Mouse (Mus musculus): ENCODE data around the gene Mpig6b. TPM values are rescaled to one million over a fixed set of nuclear protein-coding genes. Genes with fewer than 3 reads are reported as not detected.
A peak's percentile ranks its signal among the peaks of the same experiment; 100 is the strongest.
"Not testable (repeated sequence)": the region's sequence is repeated elsewhere in the genome, so short reads cannot be mapped to it uniquely, and the experiment has no call there.

The Mpig6b gene
- polyA plus RNA-seq, 1 experiment = 0.30 TPM

- TF ChIP-seq CTCF (IDR thresholded peaks at IDR 0.05; ENCODE audit: borderline replicate concordance, extremely low read depth, insufficient read depth, insufficient read length) (no peak), POLR2A (IDR thresholded peaks at IDR 0.05; ENCODE audit: borderline replicate concordance, extremely low read depth, insufficient read depth, insufficient read length, poor library complexity, severe bottlenecking) (no peak)
These were observed 19.9 kb downstream of the Mpig6b start for GRCm38 (mm10) chr17:35045807-35046680.

GRCm38 (mm10) chr17:35044904-35045806, 20.8 kb downstream of the Mpig6b start:
- no peak for TF ChIP-seq CTCF (IDR thresholded peaks at IDR 0.05; ENCODE audit: borderline replicate concordance, extremely low read depth, insufficient read depth, insufficient read length)
- no peak for TF ChIP-seq POLR2A (IDR thresholded peaks at IDR 0.05; ENCODE audit: borderline replicate concordance, extremely low read depth, insufficient read depth, insufficient read length, poor library complexity, severe bottlenecking)
- DNase-seq (ENCODE audit: low read depth) = no peak

More at GRCm38 (mm10) chr17:35045807-35046680, 19.9 kb downstream of the Mpig6b start:
- DNase-seq (ENCODE audit: low read depth) = no peak

GRCm38 (mm10) chr17:35043794-35044193, 22.2 kb downstream of the Mpig6b start:
- no peak for TF ChIP-seq CTCF (IDR thresholded peaks at IDR 0.05; ENCODE audit: borderline replicate concordance, extremely low read depth, insufficient read depth, insufficient read length)
- TF ChIP-seq POLR2A (IDR thresholded peaks at IDR 0.05; ENCODE audit: borderline replicate concordance, extremely low read depth, insufficient read depth, insufficient read length, poor library complexity, severe bottlenecking) = no peak

GRCm38 (mm10) chr17:35039121-35039873, 26.7 kb downstream of the Mpig6b start:
- no peak for TF ChIP-seq POLR2A (IDR thresholded peaks at IDR 0.05; ENCODE audit: borderline replicate concordance, extremely low read depth, insufficient read depth, insufficient read length, poor library complexity, severe bottlenecking)
- TF ChIP-seq CTCF (IDR thresholded peaks at IDR 0.05; ENCODE audit: borderline replicate concordance, extremely low read depth, insufficient read depth, insufficient read length) = no peak

More at GRCm38 (mm10) chr17:35043794-35044193, 22.2 kb downstream of the Mpig6b start:
- DNase-seq (ENCODE audit: low read depth) = no peak

GRCm38 (mm10) chr17:35034896-35035295, 31.1 kb downstream of the Mpig6b start:
- no peak for TF ChIP-seq POLR2A (IDR thresholded peaks at IDR 0.05; ENCODE audit: borderline replicate concordance, extremely low read depth, insufficient read depth, insufficient read length, poor library complexity, severe bottlenecking)
- TF ChIP-seq CTCF (IDR thresholded peaks at IDR 0.05; ENCODE audit: borderline replicate concordance, extremely low read depth, insufficient read depth, insufficient read length) = no peak
- DNase-seq (ENCODE audit: low read depth) = no peak

More at GRCm38 (mm10) chr17:35039121-35039873, 26.7 kb downstream of the Mpig6b start:
- DNase-seq (ENCODE audit: low read depth) = no peak

GRCm38 (mm10) chr17:35033703-35034102, 32.3 kb downstream of the Mpig6b start:
- not testable (repeated sequence) for DNase-seq (ENCODE audit: low read depth)

GRCm38 (mm10) chr17:35032323-35032870, 33.6 kb downstream of the Mpig6b start:
- TF ChIP-seq CTCF (IDR thresholded peaks at IDR 0.05; ENCODE audit: borderline replicate concordance, extremely low read depth, insufficient read depth, insufficient read length) (no peak), POLR2A (IDR thresholded peaks at IDR 0.05; ENCODE audit: borderline replicate concordance, extremely low read depth, insufficient read depth, insufficient read length, poor library complexity, severe bottlenecking) (no peak)
- DNase-seq (ENCODE audit: low read depth) = no peak

- TF ChIP-seq POLR2A (IDR thresholded peaks at IDR 0.05; ENCODE audit: borderline replicate concordance, extremely low read depth, insufficient read depth, insufficient read length, poor library complexity, severe bottlenecking) (no peak), CTCF (IDR thresholded peaks at IDR 0.05; ENCODE audit: borderline replicate concordance, extremely low read depth, insufficient read depth, insufficient read length) (no peak)
- DNase-seq (ENCODE audit: low read depth) = no peak
These were observed 34.1 kb downstream of the Mpig6b start for GRCm38 (mm10) chr17:35031880-35032279.

GRCm38 (mm10) chr17:35031272-35031671, 34.7 kb downstream of the Mpig6b start:
- DNase-seq (ENCODE audit: low read depth) = no peak
- TF ChIP-seq POLR2A (IDR thresholded peaks at IDR 0.05; ENCODE audit: borderline replicate concordance, extremely low read depth, insufficient read depth, insufficient read length, poor library complexity, severe bottlenecking) (no peak), CTCF (IDR thresholded peaks at IDR 0.05; ENCODE audit: borderline replicate concordance, extremely low read depth, insufficient read depth, insufficient read length) (no peak)

GRCm38 (mm10) chr17:35029691-35030532, 36.1 kb downstream of the Mpig6b start:
- peak; percentile 58; the same call in 1 of the 2 replicates for TF ChIP-seq CTCF (IDR thresholded peaks at IDR 0.05; ENCODE audit: borderline replicate concordance, extremely low read depth, insufficient read depth, insufficient read length)
- no peak for TF ChIP-seq POLR2A (IDR thresholded peaks at IDR 0.05; ENCODE audit: borderline replicate concordance, extremely low read depth, insufficient read depth, insufficient read length, poor library complexity, severe bottlenecking)
- peak; percentile 45 for DNase-seq (ENCODE audit: low read depth)

All from brain, embryonic 14.5 days (tissue).